Comparison of ENCODE assay signal across 9 mouse cellular contexts in the genomic region with DNA sequence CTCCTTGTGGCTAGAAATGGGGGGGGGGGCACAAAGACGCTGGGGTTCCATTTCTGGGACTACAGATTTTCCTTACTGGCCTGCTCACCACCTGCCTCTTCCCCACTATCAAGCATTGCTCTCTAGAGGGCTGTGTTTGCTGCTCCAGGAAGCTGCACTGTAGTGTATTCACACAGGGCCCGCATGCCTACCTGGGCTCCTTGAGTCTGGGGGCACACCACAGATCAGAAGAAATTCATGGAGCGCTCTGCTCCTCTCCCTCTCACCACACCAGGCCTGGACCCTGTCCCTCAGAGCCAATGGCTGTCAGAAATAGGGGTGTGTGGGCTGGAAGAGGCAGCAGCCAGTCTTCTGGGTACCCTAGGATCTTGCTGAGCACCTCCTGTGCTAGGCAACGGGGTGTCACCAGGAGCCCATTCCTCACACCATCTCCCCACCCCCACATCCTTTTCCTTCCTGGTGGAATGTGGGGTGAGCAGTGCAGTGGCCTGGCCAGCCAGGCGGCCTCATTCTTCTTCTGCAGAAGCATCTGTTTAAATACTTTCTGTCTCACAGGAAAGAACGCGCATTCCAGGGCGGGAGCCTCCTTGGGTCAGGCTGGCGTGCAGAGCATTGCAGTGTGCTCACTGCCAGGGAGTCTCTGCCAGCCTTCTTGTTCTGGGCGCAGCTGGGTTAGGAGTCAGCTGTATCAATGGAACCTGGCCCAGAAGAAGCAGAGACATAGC. TPM values are rescaled to one million over a fixed set of nuclear protein-coding genes. Genes with fewer than 3 reads are reported as not detected.
DNase-seq lines count a peak whose midpoint lies in the region; ATAC-seq and TF ChIP-seq lines count a peak whose summit lies in the region.
"Had no signal": no experiment of that assay in that cellular context is flagged by ENCODE, and none has a peak within 500 bp of the region (broad histone marks: within the 10 kb centered on the region; RNA-seq: fewer than 3 reads in every experiment).

No protein-coding gene starts in this region.

- ATAC-seq in hindbrain, embryonic 14.5 days (ENCODE audit: low FRiP score), result 0 out of 2 replicates have a peak, but pooled peaks have one; percentile 40
- no peak for ATAC-seq in liver, embryonic 11.5 days (replicated peaks; ENCODE audit: low FRiP score)

- no peak overlapping the region for H3K9ac ChIP-seq in hindbrain, embryonic 14.5 days
- no peak overlapping the region for H3K9ac ChIP-seq in liver, embryonic 11.5 days (ENCODE audit: low read depth, low read length)
- H3K9ac ChIP-seq: liver, embryonic 14.5 days had no signal

- no peak overlapping the region for H3K4me3 ChIP-seq in lung, adult 2 months (replicated peaks; ENCODE audit: extremely low read depth, low read depth, low read length)
- H3K4me3 ChIP-seq in hindbrain, embryonic 14.5 days (replicated peaks; ENCODE audit: low read length), result no peak overlapping the region
- no peak overlapping the region for H3K4me3 ChIP-seq in liver, embryonic 11.5 days (ENCODE audit: low read depth, low read length)
- no peak overlapping the region for H3K4me3 ChIP-seq in olfactory bulb, adult 2 months (ENCODE audit: insufficient read depth, low read depth, low read length)

- TF ChIP-seq POLR2A in lung, adult 2 months (IDR thresholded peaks at IDR 0.05; ENCODE audit: borderline replicate concordance, extremely low read depth, low read depth, low read length), result no peak
- TF ChIP-seq POLR2A in olfactory bulb, adult 2 months (IDR thresholded peaks at IDR 0.05; ENCODE audit: insufficient read depth, low read depth, low read length), result no peak

- H3K4me2 ChIP-seq in hindbrain, embryonic 14.5 days (replicated peaks), result no peak overlapping the region
- H3K4me2 ChIP-seq in liver, embryonic 11.5 days, result no peak overlapping the region; the same call in 1 of the 2 replicates

- H3K27me3 ChIP-seq in hindbrain, embryonic 14.5 days (ENCODE audit: control insufficient read depth, insufficient read depth, low read length), result no peaks in the 10 kb centered on the region
- peaks cover 22% of the 10 kb centered on the region for H3K27me3 ChIP-seq in liver, embryonic 11.5 days (replicated peaks; ENCODE audit: control insufficient read depth, insufficient read depth, low read length)

- H3K4me1 ChIP-seq in lung, adult 2 months (ENCODE audit: control insufficient read depth, insufficient read depth, low read length), result peaks cover 9% of the 10 kb centered on the region
- peaks cover 27% of the 10 kb centered on the region for H3K4me1 ChIP-seq in hindbrain, embryonic 14.5 days (replicated peaks; ENCODE audit: control insufficient read depth, insufficient read depth, low read length)
- peaks cover 16% of the 10 kb centered on the region for H3K4me1 ChIP-seq in liver, embryonic 11.5 days (replicated peaks; ENCODE audit: control insufficient read depth, insufficient read depth, low read length)
- peaks cover 13% of the 10 kb centered on the region for H3K4me1 ChIP-seq in olfactory bulb, adult 2 months (ENCODE audit: control insufficient read depth, insufficient read depth, low read length)

- WGBS in lung, adult 2 months, result 28% methylated on average over 10 of the region's 10 CpGs
- WGBS in hindbrain, embryonic 14.5 days, result 28% methylated on average over 10 of the region's 10 CpGs
- 47% methylated on average over 10 of the region's 10 CpGs for WGBS in liver, embryonic 11.5 days
- 47% methylated on average over 10 of the region's 10 CpGs for WGBS in olfactory bulb, adult 2 months

- DNase-seq in lung, adult 18-20 months, result peak; percentile 71 to 79
- no peak for DNase-seq in lung, adult 2 months
- peak; percentile 74 for DNase-seq in forelimb bud, embryonic 11.5 days (ENCODE audit: low read depth, low spot score)
- peak; percentile 50 for DNase-seq in hindbrain, embryonic 14.5 days (ENCODE audit: low spot score)
- no peak for DNase-seq in liver, embryonic 11.5 days (ENCODE audit: low spot score)
- no peak for DNase-seq in layer of hippocampus, postnatal 36 days
- DNase-seq in spleen, postnatal 36 days (ENCODE audit: low spot score in 2 of 2), result no peak

- no peaks in the 10 kb centered on the region for H3K9me3 ChIP-seq in hindbrain, embryonic 14.5 days (ENCODE audit: control insufficient read depth, low read length)
- H3K9me3 ChIP-seq in liver, embryonic 11.5 days (ENCODE audit: control insufficient read depth, low read length), result no peaks in the 10 kb centered on the region

- H3K27ac ChIP-seq in hindbrain, embryonic 14.5 days, result peak overlapping the region; percentile 9
- H3K27ac ChIP-seq in liver, embryonic 11.5 days (ENCODE audit: low read depth, low read length), result peak overlapping the region; percentile 32; the same call in 1 of the 2 replicates
- H3K27ac ChIP-seq in olfactory bulb, adult 2 months (ENCODE audit: insufficient read depth, low read depth, low read length), result 0 out of 2 replicates have a peak overlapping the region, but pooled peaks have one; percentile 23
- H3K27ac ChIP-seq: liver, embryonic 14.5 days had no signal

- peaks cover 8% of the 10 kb centered on the region; the same call in 1 of the 2 replicates for H3K36me3 ChIP-seq in hindbrain, embryonic 14.5 days (replicated peaks; ENCODE audit: control insufficient read depth, insufficient read depth)
- no peaks in the 10 kb centered on the region for H3K36me3 ChIP-seq in liver, embryonic 11.5 days (ENCODE audit: control insufficient read depth, insufficient read depth, low read length)

- no peak for TF ChIP-seq CTCF in lung, adult 2 months (IDR thresholded peaks at IDR 0.05; ENCODE audit: insufficient read depth, low read length)
- no peak for TF ChIP-seq CTCF in olfactory bulb, adult 2 months (IDR thresholded peaks at IDR 0.05; ENCODE audit: insufficient read depth, low read depth, low read length)

RNA-seq across cellular contexts. Expression of gene Mrps23, which starts 31.4 kb away (rescaled TPM):
- 23.3 and 39.0 TPM in 2 replicates for polyA plus RNA-seq in lung, adult 2 months (2012; rRNA removed)
- 67.8 and 68.7 TPM in 2 replicates for polyA plus RNA-seq in hindbrain, embryonic 14.5 days (2014; fragmentation: Nextera tagmentation; extraction: Ambion mirVana)
- 73.7 and 79.5 TPM in 2 replicates for polyA plus RNA-seq in liver, embryonic 11.5 days (2014; fragmentation: Nextera tagmentation; extraction: Ambion mirVana)
- polyA plus RNA-seq in olfactory bulb, adult 2 months (2012; ENCODE audit: insufficient read depth, insufficient read length, low replicate concordance, missing spikeins), result not detected in 2 replicates
- total RNA-seq in layer of hippocampus, postnatal 36 days (2021), result 10 to 100 TPM; 67.6 to 78.7 TPM

Comparison
In these comparisons a context has a peak if more than half of its experiments do, and no peak if none do; other contexts are left out.
1. DNase-seq: peak in lung, adult 18-20 months (2 of 2), forelimb bud, embryonic 11.5 days (single experiment) and hindbrain, embryonic 14.5 days (single experiment); none in lung, adult 2 months (single experiment), liver, embryonic 11.5 days (single experiment), layer of hippocampus, postnatal 36 days (0 of 2) and spleen, postnatal 36 days (0 of 2).
2. RNA of gene Mrps23, which starts 31.4 kb away (polyA plus RNA-seq): 73.7 to 79.5 TPM in liver, embryonic 11.5 days, 67.8 to 68.7 TPM in hindbrain, embryonic 14.5 days and 23.3 to 39.0 TPM in lung, adult 2 months; not detected in olfactory bulb, adult 2 months; every median in the first group is over 10 times any median in the second.
3. Peak in every context shown above with its lines, with median percentiles within 50 percentile points of each other: H3K27ac ChIP-seq.